Mouse (Mus musculus) CD4-positive helper T cell, adult 2 months (primary cell): ENCODE measurements around the gene Samhd1.

Experiments
- DNase-seq: peaks from one replicate; pipeline ENCODE4 v3.0.0-alpha.2; 2012; ENCODE audit warnings: low read depth, missing footprints, low spot score

Samhd1 gene

DNA sequence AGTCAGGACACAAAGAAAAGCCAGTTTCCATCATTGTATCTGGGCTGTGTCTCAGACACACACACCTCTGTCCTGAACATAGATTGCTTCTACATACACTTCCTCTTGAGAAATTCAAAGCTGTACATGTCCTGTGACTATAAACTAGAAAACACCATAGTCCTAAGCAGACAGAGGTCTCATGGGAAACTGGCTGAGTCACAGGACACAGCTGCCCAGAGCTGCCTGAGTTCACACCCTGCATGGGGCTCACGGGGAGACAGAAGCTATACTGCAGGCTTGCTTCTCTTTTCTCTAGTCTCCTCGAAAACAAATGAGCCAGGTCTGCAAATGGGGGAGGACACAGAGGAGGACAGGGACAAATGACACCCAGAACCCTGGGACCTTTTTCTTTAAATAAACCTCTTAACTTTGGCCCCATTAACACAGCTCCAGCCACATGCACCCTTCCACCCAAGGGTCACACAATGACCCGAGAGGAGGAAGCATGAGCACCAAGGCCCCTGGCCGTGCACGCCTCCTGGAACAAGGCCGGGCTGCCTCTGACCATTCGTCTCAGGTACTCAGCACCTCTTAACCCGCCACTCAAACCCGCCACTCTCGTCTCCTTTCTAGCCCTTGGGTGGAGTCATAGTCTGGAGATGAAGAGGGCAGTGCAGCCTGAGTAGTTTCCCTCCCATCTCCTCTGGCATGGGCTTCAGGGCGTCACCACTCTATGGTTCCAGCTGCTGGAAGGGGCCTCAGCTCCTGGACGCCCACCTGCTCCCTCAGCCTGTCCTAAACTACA lies 35.3 kb downstream of the Samhd1 start:
- DNase-seq, result no peak

DNA sequence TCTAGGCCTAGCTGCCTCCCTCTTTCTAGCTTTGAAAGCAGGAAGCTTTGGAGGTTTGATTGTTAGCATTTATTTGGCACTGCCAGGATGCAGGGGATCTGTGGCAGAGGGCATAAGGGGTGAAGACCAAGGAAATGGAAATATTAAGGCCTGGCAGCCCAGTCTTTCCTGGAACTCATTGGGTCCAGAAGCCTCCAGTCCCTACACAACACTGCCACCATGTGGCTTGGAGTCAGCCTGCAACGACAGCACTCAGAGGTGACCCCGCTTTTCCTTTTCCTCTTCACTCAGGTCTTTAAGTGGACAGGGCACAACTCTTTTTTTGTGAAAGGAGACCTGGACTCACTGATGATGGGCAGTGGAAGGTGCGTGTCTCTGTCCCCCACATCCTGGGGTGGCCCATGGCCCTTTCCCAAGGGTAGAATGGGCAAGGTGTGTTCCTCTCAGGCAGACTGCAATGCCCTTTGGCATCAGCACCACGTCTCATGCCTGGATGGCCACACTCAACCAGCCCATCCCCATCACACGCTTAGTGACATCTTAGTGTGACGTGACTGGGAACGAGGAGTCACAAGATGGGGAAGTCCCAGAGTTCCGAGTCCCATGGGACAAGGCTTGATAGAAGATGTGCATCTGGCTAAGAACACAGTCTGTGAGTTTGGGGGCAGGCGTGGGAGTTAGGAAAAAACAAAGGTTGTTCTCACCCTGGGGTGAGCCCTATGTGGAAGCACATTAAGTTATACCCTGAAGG lies 39.9 kb downstream of the Samhd1 start:
- DNase-seq, result no peak

DNA sequence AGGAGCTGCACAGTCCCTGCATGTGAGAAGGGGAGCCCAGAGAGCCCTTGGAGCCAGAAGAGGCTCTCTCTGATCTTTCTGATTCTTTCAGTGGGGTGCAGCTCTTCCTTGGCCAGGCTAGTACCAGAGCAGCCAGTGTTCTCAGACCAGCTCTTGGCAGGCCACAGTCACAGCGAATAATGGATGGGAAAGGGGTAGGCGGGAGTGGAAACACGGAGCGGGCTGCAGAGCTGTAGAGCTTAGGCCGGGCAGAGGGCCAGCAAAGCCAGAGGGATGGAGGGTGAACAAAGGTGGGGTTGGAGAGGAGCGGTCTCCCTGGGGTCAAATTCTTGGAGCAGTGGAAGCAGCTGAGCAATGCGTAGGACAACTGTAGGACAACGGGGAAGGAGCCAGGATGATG lies 43.0 kb downstream of the Samhd1 start:
- DNase-seq, result no peak

DNA sequence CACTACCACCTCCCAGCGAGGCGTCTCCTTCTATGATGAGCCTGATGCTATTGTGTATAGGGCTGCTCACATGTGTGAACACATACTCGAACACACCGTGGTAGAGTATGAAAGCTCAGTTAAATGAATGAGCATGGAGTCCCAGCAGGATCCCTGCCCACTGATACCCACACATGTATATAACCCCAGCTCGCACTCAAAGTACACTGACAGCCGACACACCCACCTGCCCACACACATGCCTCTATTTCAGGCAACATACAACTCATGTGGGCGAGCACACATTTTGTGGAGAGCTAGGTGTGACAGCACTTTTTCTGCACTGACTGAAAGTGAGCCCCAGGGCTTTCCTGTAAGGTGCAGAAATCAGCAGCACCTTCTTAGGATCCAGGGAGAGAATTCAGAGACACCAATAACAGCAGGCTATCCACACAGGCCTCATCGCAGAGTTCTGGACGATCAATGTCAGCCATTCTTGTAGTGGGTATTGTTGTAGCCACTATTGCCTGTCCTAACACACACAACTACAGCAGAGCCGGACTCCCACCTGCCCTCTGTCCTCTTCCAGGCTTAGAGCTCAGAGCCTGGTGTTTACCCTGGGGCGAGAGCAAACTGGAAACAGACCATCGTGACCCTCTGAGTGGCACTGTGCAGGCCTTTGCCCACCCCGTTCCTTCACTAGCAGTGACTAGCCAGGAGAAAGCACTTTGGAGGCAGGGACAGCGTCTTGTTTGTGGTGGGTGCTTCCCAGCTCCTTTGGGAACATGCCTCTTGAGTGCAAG lies 47.3 kb downstream of the Samhd1 start:
- DNase-seq, result no peak

DNA sequence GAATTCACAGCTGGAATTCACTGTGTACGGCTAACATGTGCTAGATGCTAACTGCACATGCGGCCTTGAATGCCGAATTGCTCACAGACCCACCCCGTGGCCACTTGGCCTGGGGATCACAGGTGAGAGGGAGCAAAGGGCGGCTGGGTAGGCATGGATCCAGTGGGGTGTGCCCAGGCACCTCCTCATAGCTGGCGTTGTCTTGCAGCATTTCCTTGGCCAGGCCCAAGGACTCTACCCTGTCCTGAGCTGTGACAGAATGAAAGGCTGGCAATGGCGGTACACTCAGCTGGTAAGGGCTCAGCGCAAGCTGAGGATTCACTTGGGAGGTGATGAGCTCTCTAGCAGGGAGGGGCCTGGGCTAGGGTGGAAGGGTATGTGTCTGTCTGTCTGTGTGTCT lies 48.3 kb downstream of the Samhd1 start, which contains the start of gene Tldc2:
Gene Tldc2 (plus strand): TSS at position 260 of the 400 bp plus-strand sequence.
- no peak for DNase-seq

DNA sequence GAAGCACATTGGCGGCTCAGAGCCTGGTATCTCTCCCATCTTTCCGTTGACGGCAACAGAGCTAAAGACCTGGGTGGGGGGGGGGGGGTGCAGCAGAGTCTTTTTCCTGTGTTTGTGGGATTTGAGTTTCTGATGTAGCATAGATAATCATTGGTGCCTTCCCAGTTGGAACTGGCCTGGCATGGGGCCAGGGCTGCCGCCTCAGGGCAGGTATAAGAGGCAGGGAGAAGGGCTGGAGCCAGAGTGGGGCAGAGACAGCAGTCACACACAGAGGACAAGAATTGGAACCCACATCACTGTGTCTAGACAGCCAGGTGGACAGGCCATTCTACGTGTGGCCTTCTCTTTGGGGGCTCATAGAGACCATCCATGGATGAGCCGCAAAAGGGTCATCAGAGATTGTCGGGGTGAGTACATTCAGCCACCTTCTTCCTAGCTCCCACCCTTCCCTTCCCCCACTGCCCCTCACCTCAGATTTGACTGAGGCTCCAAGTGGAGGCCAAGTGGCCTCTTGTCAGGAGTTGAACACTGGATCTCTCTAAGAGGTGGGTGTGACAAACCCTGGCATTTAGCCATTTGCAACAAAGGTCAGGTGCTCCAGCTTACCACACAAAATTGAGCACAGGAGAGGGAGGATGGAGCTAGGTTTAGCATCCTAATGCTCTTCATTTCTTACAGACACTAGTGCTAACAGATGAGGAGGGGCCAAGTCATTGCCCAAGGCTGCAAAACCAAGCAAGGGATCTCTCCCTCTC lies 50.1 kb downstream of the Samhd1 start:
- DNase-seq, result no peak

DNA sequence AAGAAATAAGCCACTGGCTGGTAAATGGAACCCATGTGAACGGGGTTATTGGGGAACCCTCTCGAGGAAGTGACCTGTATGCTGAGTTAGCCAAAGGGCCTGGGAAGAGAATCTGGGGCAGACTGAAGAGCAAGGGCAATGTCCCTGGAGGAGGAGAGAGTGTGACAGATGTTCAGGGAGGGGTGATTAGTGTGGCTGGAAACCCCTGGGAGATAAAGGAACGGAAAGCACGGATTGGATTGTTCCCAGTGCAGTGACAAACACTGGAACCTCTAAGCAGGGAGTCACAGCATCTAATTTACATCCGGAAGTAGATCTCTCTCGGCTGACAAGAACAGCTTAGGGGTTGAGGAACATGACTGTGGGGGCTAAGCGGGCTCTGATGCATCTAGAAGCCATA lies 53.1 kb downstream of the Samhd1 start:
- no peak for DNase-seq

DNA sequence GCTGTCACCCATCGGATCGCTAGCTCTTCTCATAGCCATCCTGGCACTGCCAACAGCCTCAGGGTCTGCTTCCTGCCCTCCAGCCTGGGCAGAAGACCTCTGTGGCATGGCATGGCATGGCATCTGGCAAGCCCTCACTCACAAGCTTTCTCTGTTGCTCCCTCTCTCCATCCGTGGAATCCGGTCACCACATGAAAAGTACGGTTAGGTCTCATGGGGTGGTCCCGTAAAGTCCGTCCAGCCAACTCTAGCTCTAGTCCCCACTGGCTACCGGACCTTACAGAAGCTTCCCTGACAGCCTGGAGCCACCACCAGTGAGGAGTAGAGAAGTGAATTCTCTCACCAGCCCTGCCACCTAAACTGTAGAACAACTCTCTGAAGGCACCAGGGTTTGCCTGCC lies 53.7 kb downstream of the Samhd1 start:
- DNase-seq, result no peak

DNA sequence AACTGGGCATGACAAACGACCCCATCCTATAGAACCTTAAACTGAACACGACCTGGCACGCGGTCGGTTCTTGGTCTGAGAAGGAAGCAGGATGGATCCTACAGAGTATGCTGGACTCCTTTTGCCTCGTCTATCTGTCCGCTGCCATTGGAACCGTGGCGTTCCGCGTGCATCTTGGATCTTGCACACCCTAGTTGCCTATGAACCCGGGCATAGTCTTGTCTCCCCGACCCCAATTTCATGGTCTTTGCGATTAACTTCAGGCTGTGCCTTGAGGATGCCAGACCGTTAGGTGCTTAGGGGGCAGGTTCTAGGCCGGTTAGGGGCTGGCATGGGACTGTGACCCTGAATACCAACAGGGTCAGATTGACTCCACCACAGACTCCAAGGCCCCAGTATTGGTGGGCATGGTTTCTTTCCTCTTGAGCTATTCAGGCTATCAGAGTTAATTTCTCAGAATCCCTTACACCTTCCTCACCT lies 55.3 kb downstream of the Samhd1 start:
- DNase-seq, result no peak

DNA sequence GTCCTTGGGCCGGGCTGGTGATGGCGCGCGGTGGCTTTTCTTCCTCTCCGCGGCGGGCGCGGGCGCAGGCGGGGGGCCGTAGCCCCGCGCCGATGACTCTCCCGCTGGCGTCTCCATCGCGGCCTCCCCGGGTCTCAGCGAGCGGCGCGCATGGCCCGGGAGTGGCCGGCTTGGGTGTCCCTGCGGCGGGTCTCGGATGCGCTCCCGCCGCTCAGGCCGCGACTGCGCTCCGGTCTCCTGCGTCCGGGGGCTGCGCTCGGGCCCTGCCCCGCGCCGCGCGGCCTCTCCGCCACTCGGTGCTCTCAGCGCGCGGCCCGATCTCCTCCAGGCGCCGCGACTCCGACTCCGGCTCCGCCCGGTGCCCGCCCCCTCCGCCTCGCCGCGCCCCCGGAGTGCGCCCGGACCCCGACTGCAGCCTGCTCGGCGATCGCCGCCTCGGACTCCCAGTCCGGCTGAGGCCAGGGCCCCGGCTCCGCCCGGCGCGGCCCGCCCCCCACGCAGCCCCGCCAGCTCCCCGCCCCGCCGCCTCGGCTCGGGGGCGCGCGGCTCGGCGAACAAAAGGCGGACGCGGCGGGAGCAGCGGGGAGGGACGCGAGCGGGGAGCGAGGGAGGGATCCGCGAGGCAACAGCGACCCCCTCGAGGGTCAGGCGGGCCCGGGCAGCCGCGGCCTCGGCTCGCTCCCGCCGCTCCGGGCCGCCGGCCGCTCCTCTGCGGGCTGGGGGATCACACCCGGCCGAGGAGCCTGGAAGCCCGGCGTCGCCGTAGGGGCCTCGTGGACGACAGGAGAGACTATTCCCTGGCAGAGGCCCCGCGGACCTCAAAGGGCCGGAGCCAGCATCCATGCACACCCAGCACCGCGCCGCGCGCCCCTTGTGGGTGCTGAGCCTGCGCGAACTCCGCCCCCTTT lies 56.0 kb downstream of the Samhd1 start, which contains the start of gene Soga1:
Gene Soga1 (minus strand): TSS at position 462 of the 908 bp plus-strand sequence.
- no peak for DNase-seq

DNA sequence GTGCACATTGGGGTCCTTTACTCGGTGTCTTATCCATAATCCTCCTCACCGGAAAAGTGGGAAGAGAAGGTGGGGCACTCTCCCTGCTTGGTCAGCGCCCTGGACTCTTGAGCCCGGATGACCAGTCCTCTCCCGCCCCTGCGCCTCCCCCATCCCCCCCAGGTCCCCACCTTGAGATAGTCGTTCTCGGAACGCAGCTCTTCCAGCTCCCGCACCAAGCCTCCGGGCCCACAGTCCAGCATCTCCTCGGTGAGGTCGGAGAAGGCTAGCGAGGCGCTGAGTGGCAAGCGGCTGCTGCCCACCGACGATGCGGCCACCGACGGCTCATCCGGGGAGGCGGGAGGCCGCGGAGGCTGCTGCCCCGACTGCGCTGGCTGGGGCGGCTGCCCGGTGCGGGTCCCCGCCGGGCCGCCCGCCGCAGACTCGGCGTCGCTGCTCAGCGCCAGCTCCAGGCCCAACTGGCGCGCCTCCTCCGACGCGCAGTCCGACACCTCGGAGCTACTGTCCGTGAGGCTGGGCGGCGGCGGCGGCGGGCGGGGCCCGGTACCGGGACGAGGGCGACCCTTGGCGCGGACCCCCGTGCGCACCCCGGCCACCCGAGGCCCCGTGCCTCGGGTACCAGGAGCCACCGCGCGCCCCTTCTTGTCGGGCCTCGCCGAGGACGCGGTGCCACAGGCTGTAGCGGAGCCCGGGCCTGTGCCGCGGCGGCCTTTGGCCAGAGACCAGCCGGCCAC lies 56.8 kb downstream of the Samhd1 start:
- no peak for DNase-seq

DNA sequence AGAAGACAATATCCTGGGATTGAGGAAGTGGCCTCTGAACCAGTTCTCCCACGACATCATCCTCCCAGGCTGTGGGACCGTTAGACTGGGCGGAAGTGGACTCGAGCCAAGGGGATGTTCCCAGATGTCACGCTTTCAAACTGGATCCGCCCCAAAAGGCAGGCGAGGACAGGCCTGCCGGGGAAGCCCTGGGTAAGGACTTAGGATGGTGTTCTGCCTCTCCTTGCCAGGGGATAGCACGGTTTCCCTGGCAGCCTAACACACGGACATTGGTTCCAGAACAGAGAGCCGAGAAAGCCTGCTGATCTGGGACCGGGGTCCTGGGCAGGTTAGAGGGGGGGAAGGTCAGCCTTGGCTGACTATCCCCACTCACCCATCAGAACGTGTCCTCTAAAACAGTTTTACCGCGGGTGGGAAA lies 57.4 kb downstream of the Samhd1 start:
- DNase-seq, result no peak

DNA sequence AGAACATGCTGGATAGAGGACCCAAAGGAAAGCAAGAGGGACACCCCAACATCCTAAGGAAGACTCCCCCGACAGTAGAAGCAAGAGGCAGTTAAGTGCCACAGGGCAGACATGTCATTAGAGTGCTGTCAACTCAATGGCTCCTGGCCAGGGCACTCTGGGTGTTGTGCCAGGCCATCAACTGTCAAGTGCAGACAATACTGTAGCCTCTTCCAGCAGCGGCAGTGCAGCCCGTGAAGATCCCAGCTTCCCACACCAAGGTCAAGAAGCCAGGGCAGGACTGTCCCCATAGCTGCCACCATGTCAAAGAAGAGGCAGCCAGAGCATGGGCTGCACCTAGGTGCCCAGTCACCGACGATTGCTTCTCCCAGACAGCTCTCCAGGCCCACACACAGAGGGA lies 57.9 kb downstream of the Samhd1 start:
- no peak for DNase-seq

DNA sequence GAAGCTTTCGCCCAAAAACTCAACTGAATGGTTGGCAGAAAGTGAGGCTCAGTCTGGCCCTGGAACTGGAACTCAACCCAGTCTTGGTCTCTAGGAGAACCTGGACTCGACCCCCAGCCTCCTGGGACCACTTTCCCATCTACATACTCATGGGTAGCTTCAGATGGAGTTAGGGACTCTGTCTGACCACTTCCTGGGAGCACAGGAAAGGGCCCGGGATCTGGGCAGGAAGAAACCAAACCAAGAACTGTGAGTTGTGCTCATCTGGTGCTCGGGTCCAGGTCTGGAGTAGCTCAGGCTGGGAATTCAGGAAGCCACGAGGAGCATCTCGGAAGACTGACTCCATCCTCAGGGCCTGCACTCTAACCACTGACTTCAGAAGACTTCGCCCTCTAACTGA lies 58.5 kb downstream of the Samhd1 start:
- no peak for DNase-seq

DNA sequence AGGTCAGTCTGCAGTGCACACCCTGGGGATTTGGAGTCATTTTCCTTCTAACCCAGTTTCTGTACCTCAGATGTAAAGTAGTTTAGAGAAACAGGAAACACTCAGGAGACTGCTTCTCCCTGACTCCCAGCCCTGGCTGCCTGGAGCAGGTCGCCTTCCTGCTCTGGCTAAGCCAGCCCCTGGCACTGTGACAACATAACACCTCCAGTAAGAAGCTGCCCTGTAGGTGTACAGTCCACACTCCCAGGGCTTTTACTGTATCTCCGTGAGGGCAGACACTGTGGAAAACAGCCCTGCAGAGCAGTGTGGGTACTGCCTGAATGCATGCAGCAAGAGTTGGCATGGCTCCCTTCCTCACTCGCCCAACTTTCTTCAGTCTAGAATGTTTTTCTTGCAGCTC lies 59.4 kb downstream of the Samhd1 start:
- no peak for DNase-seq

DNA sequence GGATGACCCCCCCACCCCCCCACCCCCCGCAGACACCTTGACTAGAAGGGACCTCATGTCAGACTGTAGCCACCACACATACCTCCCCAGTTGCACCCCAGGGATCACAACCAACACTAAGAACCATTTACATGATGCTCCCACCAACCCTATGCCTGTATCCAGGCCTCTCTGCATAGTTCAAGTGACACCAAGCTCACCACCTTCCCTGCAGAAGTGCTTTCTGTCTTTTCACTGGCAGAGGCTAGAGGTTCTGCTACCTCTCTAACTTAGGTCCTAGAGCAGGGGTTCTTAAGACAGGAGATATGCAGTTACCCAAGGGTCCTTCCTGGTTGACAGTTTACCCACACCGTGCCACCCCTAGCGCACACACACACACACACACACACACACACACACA lies 59.8 kb downstream of the Samhd1 start:
- DNase-seq, result no peak

DNA sequence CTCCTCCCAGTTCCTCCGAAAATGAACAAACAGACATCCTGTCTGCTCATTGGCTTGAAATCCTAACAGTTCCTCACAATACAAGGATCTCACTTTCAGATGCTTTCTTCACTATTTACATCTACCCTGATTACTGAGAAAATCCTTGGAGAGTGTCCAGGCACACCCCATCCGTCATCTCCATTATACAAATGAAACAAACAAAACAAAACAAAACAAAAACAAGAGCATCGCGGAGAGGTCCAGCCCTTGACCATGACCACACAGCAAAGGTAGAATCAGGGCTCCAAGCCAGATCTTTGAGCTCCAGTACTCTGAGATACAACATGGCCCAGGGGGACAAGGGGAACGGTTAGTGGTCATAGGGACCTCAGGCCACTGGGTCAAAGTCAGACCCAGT lies 60.3 kb downstream of the Samhd1 start:
- no peak for DNase-seq

DNA sequence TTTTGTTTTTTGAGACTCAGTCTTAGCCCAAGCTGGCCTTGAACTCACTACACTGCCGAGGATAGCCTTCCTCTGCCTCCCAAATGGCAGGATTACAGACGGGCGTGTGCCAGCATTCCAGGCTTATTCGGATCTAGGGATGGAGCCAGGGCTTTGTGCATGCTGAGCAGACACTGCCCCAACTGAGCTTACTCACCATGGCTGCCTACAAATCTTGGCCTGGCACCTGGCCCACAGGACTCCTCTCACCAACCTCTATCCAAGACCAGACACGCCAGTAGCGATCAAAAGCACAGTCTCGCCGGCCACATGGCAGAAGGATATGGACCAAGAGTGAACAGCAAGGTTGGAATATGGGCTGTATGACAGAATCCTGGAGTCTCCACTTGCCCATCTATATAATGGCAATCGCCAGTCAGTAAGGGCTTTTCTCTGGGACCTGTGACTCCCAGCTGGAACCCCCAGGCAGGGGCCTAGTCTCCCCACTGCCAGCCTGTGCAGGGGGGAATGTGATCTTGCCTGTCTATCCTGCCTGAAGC lies 60.8 kb downstream of the Samhd1 start:
- no peak for DNase-seq

DNA sequence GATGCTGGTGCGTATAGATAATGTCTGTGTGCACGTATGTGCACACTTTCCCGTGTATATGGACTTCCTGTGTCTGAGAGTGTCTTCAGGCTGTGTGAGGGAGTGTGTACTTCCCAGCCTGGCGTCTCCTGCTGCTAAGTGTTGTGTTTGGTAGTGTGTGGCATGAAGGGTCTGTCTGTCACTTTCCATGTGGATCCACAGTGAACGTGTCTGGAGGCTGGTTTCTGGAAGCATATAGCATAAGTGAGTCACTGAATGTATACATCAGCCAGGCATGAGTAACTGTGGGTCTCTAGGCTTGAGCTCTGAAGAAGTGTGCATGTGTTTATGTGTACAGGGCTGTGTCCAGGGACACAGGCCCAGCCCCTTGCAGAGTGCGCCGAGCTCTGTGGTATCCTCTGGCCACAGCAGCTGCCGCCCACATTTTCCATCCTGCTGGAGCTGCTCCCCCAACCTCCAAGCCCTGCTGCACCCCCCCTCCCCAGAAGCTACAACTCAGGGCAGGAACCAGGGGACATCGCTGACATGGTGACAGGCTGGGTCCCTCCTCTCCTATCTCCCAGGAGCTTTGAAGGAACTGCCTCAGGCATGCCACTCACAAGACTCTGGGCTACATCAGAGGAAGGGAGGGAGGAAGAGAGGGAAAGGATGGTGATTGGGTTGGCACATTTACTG lies 61.5 kb downstream of the Samhd1 start:
- no peak for DNase-seq
